Mouse (Mus musculus): ENCODE data around the gene Tmem63c. TPM values are rescaled to one million over a fixed set of nuclear protein-coding genes. Genes with fewer than 3 reads are reported as not detected.

The Tmem63c gene
- polyA plus RNA-seq, 1 experiment = 0.32 TPM

DNA sequence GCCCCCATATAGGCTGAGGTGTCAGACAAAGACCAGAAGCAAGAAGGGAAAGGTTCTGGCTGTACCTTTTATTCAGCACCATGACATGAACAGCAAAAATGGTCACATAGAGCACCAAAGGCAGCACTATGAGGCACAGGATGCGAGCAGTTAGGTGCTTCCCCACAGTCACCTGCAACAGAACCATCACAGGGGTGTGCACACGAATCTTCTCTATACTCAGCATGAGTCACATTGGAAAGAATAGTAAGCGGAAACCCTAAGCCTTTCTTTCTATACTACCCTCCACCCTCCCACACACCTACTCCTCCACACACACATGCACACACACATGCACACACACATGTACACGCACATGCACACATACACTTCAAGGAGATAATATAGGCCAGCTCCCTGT is 109.1 kb downstream of the Tmem63c start:
- Histone ChIP-seq H3K27ac (ENCODE audit: insufficient read depth, low read depth, low read length) (no peak overlapping the region), H3K36me3 (ENCODE audit: control insufficient read depth, insufficient read depth, low read length) (peaks cover 2% of the 10 kb centered on the region; the same call in 1 of the 2 replicates), H3K27me3 (ENCODE audit: control insufficient read depth, insufficient read depth, low read length) (no peaks in the 10 kb centered on the region), H3K4me1 (ENCODE audit: control insufficient read depth, insufficient read depth, insufficient read length, low read length) (no peaks in the 10 kb centered on the region), H3K4me3 (ENCODE audit: low read depth, low read length) (no peak overlapping the region)
- WGBS = 86% methylated on average over 4 of the region's 4 CpGs
- TF ChIP-seq CTCF (IDR thresholded peaks at IDR 0.05; ENCODE audit: extremely low read depth, insufficient read length, insufficient replicate concordance, low read depth, low read length) = no peak
- TF ChIP-seq POLR2A (IDR thresholded peaks at IDR 0.05; ENCODE audit: low read depth, low read length) = no peak

DNA sequence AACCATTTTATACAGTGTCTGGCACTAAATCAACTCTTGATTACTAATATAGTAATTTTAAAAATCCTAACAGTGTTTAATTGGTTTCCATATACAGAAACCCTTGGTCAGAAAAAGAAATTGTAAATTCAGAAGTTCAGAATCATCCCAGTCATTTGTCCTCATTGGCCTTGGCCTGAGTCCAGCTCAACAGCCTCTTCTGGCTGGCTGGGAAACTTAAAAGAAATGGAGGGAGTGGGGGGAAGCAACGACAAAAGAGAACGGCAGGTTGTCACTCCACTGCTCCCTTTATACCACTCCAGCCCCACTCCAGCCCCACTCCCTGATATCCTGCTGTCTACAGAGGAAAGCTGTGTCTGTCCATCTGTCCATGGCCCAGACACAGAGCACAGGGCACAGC is 110.0 kb downstream of the Tmem63c start:
- Histone ChIP-seq H3K4me3 (ENCODE audit: low read depth, low read length) (no peak overlapping the region), H3K27ac (ENCODE audit: insufficient read depth, low read depth, low read length) (no peak overlapping the region), H3K27me3 (ENCODE audit: control insufficient read depth, insufficient read depth, low read length) (no peaks in the 10 kb centered on the region), H3K36me3 (ENCODE audit: control insufficient read depth, insufficient read depth, low read length) (peaks cover 2% of the 10 kb centered on the region; the same call in 1 of the 2 replicates), H3K4me1 (ENCODE audit: control insufficient read depth, insufficient read depth, insufficient read length, low read length) (no peaks in the 10 kb centered on the region)
- WGBS = 73% methylated on average over 2 of the region's 2 CpGs
- TF ChIP-seq POLR2A (IDR thresholded peaks at IDR 0.05; ENCODE audit: low read depth, low read length) = no peak
- no peak for TF ChIP-seq CTCF (IDR thresholded peaks at IDR 0.05; ENCODE audit: extremely low read depth, insufficient read length, insufficient replicate concordance, low read depth, low read length)

DNA sequence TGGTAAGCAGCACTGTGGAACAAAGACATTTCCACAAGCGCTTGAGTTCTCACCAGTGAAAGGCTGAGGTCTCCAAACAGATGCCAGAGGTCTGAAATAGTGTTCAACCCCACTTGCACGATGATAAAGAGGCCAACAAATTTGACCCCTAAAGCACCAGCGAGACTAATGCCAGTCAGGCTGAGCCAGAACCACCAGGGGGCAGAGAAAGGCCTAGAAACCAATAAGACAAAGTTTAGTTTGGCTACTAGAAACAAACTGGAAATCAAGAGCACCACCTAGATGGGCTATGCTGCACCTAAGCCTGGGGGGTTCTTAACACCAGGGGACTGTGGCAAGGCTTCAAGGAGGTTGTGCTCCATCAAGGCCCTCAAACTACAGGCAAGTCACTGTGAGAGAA is 110.5 kb downstream of the Tmem63c start:
- Histone ChIP-seq H3K4me1 (ENCODE audit: control insufficient read depth, insufficient read depth, insufficient read length, low read length) (no peaks in the 10 kb centered on the region), H3K36me3 (ENCODE audit: control insufficient read depth, insufficient read depth, low read length) (peaks cover 2% of the 10 kb centered on the region; the same call in 1 of the 2 replicates), H3K27ac (ENCODE audit: insufficient read depth, low read depth, low read length) (no peak overlapping the region), H3K4me3 (ENCODE audit: low read depth, low read length) (no peak overlapping the region), H3K27me3 (ENCODE audit: control insufficient read depth, insufficient read depth, low read length) (no peaks in the 10 kb centered on the region)
- WGBS = 66% methylated on average over 3 of the region's 3 CpGs
- TF ChIP-seq POLR2A (IDR thresholded peaks at IDR 0.05; ENCODE audit: low read depth, low read length) (no peak), CTCF (IDR thresholded peaks at IDR 0.05; ENCODE audit: extremely low read depth, insufficient read length, insufficient replicate concordance, low read depth, low read length) (peak; percentile 35; the same call in 1 of the 2 replicates)

DNA sequence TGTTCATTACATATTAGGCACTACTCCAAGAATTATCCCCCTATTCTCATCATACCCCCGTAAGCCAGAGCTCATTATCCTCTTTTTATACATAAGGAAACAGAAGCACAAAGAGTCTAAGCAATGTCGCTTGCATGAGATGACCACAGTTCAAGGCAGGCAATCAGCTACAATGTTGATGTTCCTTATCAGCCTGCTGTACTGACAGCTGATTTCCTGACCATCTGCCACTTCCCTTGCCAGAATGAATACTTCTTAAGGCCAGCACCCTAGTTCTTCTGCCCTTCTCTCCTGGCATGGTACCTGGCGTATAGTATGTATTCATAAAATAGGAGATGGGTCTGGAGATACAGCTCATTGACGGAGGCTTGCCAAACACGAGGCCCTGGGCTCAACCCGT is 111.1 kb downstream of the Tmem63c start:
- 88% methylated on average over 6 of the region's 6 CpGs for WGBS
- Histone ChIP-seq H3K4me1 (ENCODE audit: control insufficient read depth, insufficient read depth, insufficient read length, low read length) (no peaks in the 10 kb centered on the region), H3K36me3 (ENCODE audit: control insufficient read depth, insufficient read depth, low read length) (peaks cover 5% of the 10 kb centered on the region; the same call in 1 of the 2 replicates), H3K27ac (ENCODE audit: insufficient read depth, low read depth, low read length) (no peak overlapping the region), H3K27me3 (ENCODE audit: control insufficient read depth, insufficient read depth, low read length) (no peaks in the 10 kb centered on the region), H3K4me3 (ENCODE audit: low read depth, low read length) (no peak overlapping the region)
- TF ChIP-seq POLR2A (IDR thresholded peaks at IDR 0.05; ENCODE audit: low read depth, low read length) (no peak), CTCF (IDR thresholded peaks at IDR 0.05; ENCODE audit: extremely low read depth, insufficient read length, insufficient replicate concordance, low read depth, low read length) (no peak)

GRCm38 (mm10) chr12:87132784-87133183 is 111.6 kb downstream of the Tmem63c start:
- 95% methylated on average over 9 of the region's 9 CpGs for WGBS

DNA sequence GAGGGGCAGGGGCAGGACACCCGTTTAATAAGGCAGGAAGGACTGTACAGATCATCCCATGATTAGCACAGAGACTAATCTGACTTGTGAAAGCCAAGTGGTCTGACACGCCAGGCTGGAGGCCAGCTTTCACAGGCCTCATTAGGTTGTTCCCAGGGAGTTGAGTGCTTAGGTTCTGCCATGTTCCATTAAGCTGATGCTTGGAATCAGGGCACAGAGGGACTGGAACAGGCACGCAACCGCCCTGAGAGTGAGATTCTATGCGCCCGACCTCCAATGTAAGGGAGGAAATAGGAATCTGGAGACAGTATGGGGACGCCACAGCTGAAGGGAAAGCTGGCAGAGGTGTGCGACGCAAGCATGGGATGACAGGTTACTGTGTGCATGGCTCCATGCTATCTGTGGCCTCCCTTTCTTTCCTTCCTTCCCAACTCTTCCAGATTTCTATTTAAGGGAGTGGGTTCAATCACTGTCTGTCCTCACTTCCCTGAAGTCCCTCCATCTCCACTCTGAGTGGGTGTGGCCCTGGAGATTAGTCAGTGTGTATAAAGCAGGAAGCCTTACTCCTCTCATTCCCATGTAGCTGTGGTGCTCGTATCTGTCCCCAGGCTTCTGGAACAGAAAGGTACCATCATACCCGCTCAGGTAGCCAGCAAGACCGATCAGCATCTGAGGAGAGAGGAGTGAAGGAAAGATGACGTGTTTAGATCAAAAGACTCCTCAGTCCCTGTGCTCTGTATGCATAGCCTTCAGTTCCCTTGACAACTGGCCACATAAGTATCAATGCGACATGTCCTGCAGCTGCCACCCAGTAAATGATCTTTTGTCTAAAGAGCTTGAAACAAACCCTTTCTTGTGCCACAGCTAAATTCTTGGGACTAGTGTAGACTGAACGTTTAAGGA is 116.5 kb downstream of the Tmem63c start:
- 92% methylated on average over 15 of the region's 15 CpGs for WGBS
- Histone ChIP-seq H3K4me3 (ENCODE audit: low read depth, low read length) (no peak overlapping the region), H3K27me3 (ENCODE audit: control insufficient read depth, insufficient read depth, low read length) (no peaks in the 10 kb centered on the region), H3K36me3 (ENCODE audit: control insufficient read depth, insufficient read depth, low read length) (peaks cover 10% of the 10 kb centered on the region; the same call in 1 of the 2 replicates), H3K4me1 (ENCODE audit: control insufficient read depth, insufficient read depth, insufficient read length, low read length) (no peaks in the 10 kb centered on the region), H3K27ac (ENCODE audit: insufficient read depth, low read depth, low read length) (no peak overlapping the region)
- no peak for TF ChIP-seq CTCF (IDR thresholded peaks at IDR 0.05; ENCODE audit: extremely low read depth, insufficient read length, insufficient replicate concordance, low read depth, low read length)
- no peak for TF ChIP-seq POLR2A (IDR thresholded peaks at IDR 0.05; ENCODE audit: low read depth, low read length)

More at GRCm38 (mm10) chr12:87132784-87133183, 111.6 kb downstream of the Tmem63c start:
- Histone ChIP-seq H3K36me3 (ENCODE audit: control insufficient read depth, insufficient read depth, low read length) (peaks cover 10% of the 10 kb centered on the region; the same call in 1 of the 2 replicates), H3K4me1 (ENCODE audit: control insufficient read depth, insufficient read depth, insufficient read length, low read length) (no peaks in the 10 kb centered on the region), H3K27ac (ENCODE audit: insufficient read depth, low read depth, low read length) (no peak overlapping the region), H3K4me3 (ENCODE audit: low read depth, low read length) (no peak overlapping the region), H3K27me3 (ENCODE audit: control insufficient read depth, insufficient read depth, low read length) (no peaks in the 10 kb centered on the region)
- TF ChIP-seq CTCF (IDR thresholded peaks at IDR 0.05; ENCODE audit: extremely low read depth, insufficient read length, insufficient replicate concordance, low read depth, low read length) (no peak), POLR2A (IDR thresholded peaks at IDR 0.05; ENCODE audit: low read depth, low read length) (no peak)

GRCm38 (mm10) chr12:87138342-87138701 is 117.2 kb downstream of the Tmem63c start:
- TF ChIP-seq CTCF (IDR thresholded peaks at IDR 0.05; ENCODE audit: extremely low read depth, insufficient read length, insufficient replicate concordance, low read depth, low read length) (no peak), POLR2A (IDR thresholded peaks at IDR 0.05; ENCODE audit: low read depth, low read length) (no peak)
- Histone ChIP-seq H3K4me1 (ENCODE audit: control insufficient read depth, insufficient read depth, insufficient read length, low read length) (no peaks in the 10 kb centered on the region), H3K27ac (ENCODE audit: insufficient read depth, low read depth, low read length) (no peak overlapping the region), H3K27me3 (ENCODE audit: control insufficient read depth, insufficient read depth, low read length) (no peaks in the 10 kb centered on the region), H3K4me3 (ENCODE audit: low read depth, low read length) (no peak overlapping the region), H3K36me3 (ENCODE audit: control insufficient read depth, insufficient read depth, low read length) (peaks cover 10% of the 10 kb centered on the region; the same call in 1 of the 2 replicates)
- 81% methylated on average over 2 of the region's 2 CpGs for WGBS
